Mouse (Mus musculus) olfactory bulb, adult 2 months (tissue): Measurements from ENCODE around the gene Trank1.

ENCODE experiments used
- CTCF ChIP-seq: fragments of 200-500 bp; IDR thresholded peaks from 2 replicates; pipeline ENCODE4 v1.5.1; 2012; ENCODE audit warnings: low read depth, mild to moderate bottlenecking, low read length, moderate library complexity; ENCODE audit not compliant: insufficient read depth
- POLR2A ChIP-seq: fragments of 200-500 bp; IDR thresholded peaks from 2 replicates; pipeline ENCODE4 v1.6.1; 2012; ENCODE audit warnings: mild to moderate bottlenecking, low read depth, low read length, moderate library complexity; ENCODE audit not compliant: insufficient read depth

GRCm38 (mm10) chr9:111272996-111273785 is 38.3 kb upstream of the Trank1 start:
- TF ChIP-seq POLR2A = no peak
- TF ChIP-seq CTCF = no peak
